Comparison of ENCODE assay signal across 8 mouse cellular contexts in genomic region chr12:52701201-52701641, GRCm38 (mm10). TPM values are rescaled to one million over a fixed set of nuclear protein-coding genes. Genes with fewer than 3 reads are reported as not detected.
DNase-seq lines count a peak whose midpoint lies in the region; ATAC-seq and TF ChIP-seq lines count a peak whose summit lies in the region.

No protein-coding gene starts in this region.

- H3K9ac ChIP-seq in kidney, postnatal 0 days (ENCODE audit: low read depth, low read length), result peak overlapping the region; percentile 8; the same call in 1 of the 2 replicates
- H3K9ac ChIP-seq in stomach, embryonic 16.5 days (ENCODE audit: low read length), result peak overlapping the region; percentile 23; the same call in 1 of the 2 replicates

- no peaks in the 10 kb centered on the region for H3K36me3 ChIP-seq in kidney, postnatal 0 days (ENCODE audit: insufficient read depth, low read length)
- H3K36me3 ChIP-seq in macrophage (ENCODE audit: inconsistent target), result no peaks in the 10 kb centered on the region
- no peaks in the 10 kb centered on the region for H3K36me3 ChIP-seq in stomach, embryonic 16.5 days (ENCODE audit: control insufficient read depth, insufficient read depth, low read length)

- H3K27me3 ChIP-seq in kidney, postnatal 0 days (ENCODE audit: insufficient read depth, low read length), result no peaks in the 10 kb centered on the region
- H3K27me3 ChIP-seq in stomach, embryonic 16.5 days (ENCODE audit: control insufficient read depth, insufficient read depth, low read length), result no peaks in the 10 kb centered on the region

- peak; percentile 59 for ATAC-seq in kidney, postnatal 0 days (replicated peaks; ENCODE audit: low FRiP score, low read depth)
- peak; percentile 54; the same call in 1 of the 2 replicates for ATAC-seq in stomach, embryonic 16.5 days (ENCODE audit: insufficient read depth, low FRiP score)

- no peak overlapping the region; the same call in 1 of the 2 replicates for H3K27ac ChIP-seq in kidney, postnatal 0 days
- peak overlapping the region; percentile 24 for H3K27ac ChIP-seq in macrophage
- peak overlapping the region; percentile 81 for H3K27ac ChIP-seq in stomach, embryonic 16.5 days (ENCODE audit: low read length)

- no peak overlapping the region; the same call in 1 of the 2 replicates for H3K4me3 ChIP-seq in kidney, postnatal 0 days (replicated peaks; ENCODE audit: low read depth, low read length)
- H3K4me3 ChIP-seq in macrophage (ENCODE audit: inconsistent target), result no peak overlapping the region
- H3K4me3 ChIP-seq in stomach, embryonic 16.5 days (replicated peaks; ENCODE audit: low read length), result peak overlapping the region; percentile 4; the same call in 1 of the 2 replicates

- no peaks in the 10 kb centered on the region for H3K79me2 ChIP-seq in macrophage (ENCODE audit: inconsistent target)

- peak overlapping the region; percentile 59 for H3K4me2 ChIP-seq in kidney, postnatal 0 days (ENCODE audit: low read length)
- H3K4me2 ChIP-seq in stomach, embryonic 16.5 days (ENCODE audit: low read depth, low read length), result peak overlapping the region; percentile 23

- DNase-seq in ovary, postnatal 36 days (ENCODE audit: low spot score), result peak; percentile 7
- DNase-seq in ovary, postnatal 10 days (ENCODE audit: low spot score), result no peak
- peak; percentile 38 to 46 for DNase-seq in cerebellum, postnatal 10 days
- DNase-seq in heart, adult 8-10 months (ENCODE audit: low spot score), result peak; percentile 6
- DNase-seq in kidney, postnatal 0 days (ENCODE audit: low spot score), result peak; percentile 60
- DNase-seq in Muller cell, postnatal 12 days (ENCODE audit: inconsistent ontology term), result no peak

- TF ChIP-seq CTCF in kidney, postnatal 0 days (IDR thresholded peaks at IDR 0.05; ENCODE audit: low read depth), result no peak

- 5% methylated on average over 9 of the region's 9 CpGs for WGBS in kidney, postnatal 0 days
- 3% methylated on average over 8 of the region's 9 CpGs for WGBS in macrophage (ENCODE audit: missing documents)
- WGBS in stomach, embryonic 16.5 days, result 40% methylated on average over 9 of the region's 9 CpGs

- peaks cover 9% of the 10 kb centered on the region; the same call in 1 of the 2 replicates for H3K4me1 ChIP-seq in kidney, postnatal 0 days (replicated peaks; ENCODE audit: insufficient read depth, low read length)
- H3K4me1 ChIP-seq in stomach, embryonic 16.5 days (ENCODE audit: control insufficient read depth, insufficient read depth, low read length), result 0 out of 2 replicates have a peak, but pooled peaks cover 10% of the 10 kb centered on the region

- no peaks in the 10 kb centered on the region for H3K9me3 ChIP-seq in kidney, postnatal 0 days (replicated peaks; ENCODE audit: low read length)
- H3K9me3 ChIP-seq in stomach, embryonic 16.5 days (replicated peaks; ENCODE audit: control insufficient read depth, low read length), result no peaks in the 10 kb centered on the region

RNA-seq across cellular contexts. Expression of gene Akap6, which starts 2.0 kb away (rescaled TPM):
- total RNA-seq in heart, adult 8-10 months (2022), result 100 to 1,000 TPM in 3 of 4 experiments, 10 to 100 TPM in 1; 99.5 to 139 (median 123) TPM
- polyA plus RNA-seq in kidney, postnatal 0 days (2015; fragmentation: Nextera tagmentation; extraction: Ambion mirVana), result 0.11 and 0.15 TPM in 2 replicates
- total RNA-seq in macrophage (2018; cell fraction: chromatin; rRNA removed), result 10 to 100 TPM in 5 of 26 experiments, 1 to 10 TPM in 15, under 1 TPM in 6; 0.26 to 22.2 (median 1.9) TPM
- under 1 TPM; 0.04 to 0.85 (median 0.17) TPM for total RNA-seq in macrophage (2018; cell fraction: cytosol; rRNA removed)
- 1 to 10 TPM in 16 of 26 experiments, under 1 TPM in 10; 0.32 to 8.8 (median 1.3) TPM for total RNA-seq in macrophage (2018; cell fraction: nucleus; rRNA removed)
- 0.03 to 0.10 TPM (median 0.06 TPM) in 3 replicates for polyA plus RNA-seq in macrophage (2018)
- polyA plus RNA-seq in stomach, embryonic 16.5 days (2015; fragmentation: Nextera tagmentation; extraction: Ambion mirVana), result 1.7 and 2.0 TPM in 2 replicates

Comparison
In these comparisons a context has a peak if more than half of its experiments do, and no peak if none do; other contexts are left out.
1. DNase-seq: peak in ovary, postnatal 36 days (single experiment), cerebellum, postnatal 10 days (2 of 2), heart, adult 8-10 months (single experiment) and kidney, postnatal 0 days (single experiment); none in ovary, postnatal 10 days (single experiment) and Muller cell, postnatal 12 days (single experiment).